8 mouse cellular contexts compared by ENCODE assay signal in genomic region chr10:80674851-80675404, GRCm38 (mm10). TPM values are rescaled to one million over a fixed set of nuclear protein-coding genes. Genes with fewer than 3 reads are reported as not detected.
DNase-seq lines count a peak whose midpoint lies in the region; ATAC-seq and TF ChIP-seq lines count a peak whose summit lies in the region.

No protein-coding gene starts in this region.

- no peak for TF ChIP-seq CTCF in cerebellum, adult 2 months (IDR thresholded peaks at IDR 0.05; ENCODE audit: borderline replicate concordance, insufficient read depth, low read depth, low read length)
- no peak for TF ChIP-seq CTCF in testis, adult 2 months (IDR thresholded peaks at IDR 0.05; ENCODE audit: control insufficient read depth, insufficient read depth, insufficient replicate concordance, low read depth, low read length)

- no peak for TF ChIP-seq POLR2A in cerebellum, adult 2 months (IDR thresholded peaks at IDR 0.05; ENCODE audit: borderline replicate concordance, insufficient read depth, low read length)
- TF ChIP-seq POLR2A in testis, adult 2 months (IDR thresholded peaks at IDR 0.05; ENCODE audit: control insufficient read depth, low read depth, low read length), result no peak

- DNase-seq in cerebellum, adult 2 months, result no peak
- no peak for DNase-seq in cerebellum, postnatal 4 days (ENCODE audit: low spot score in 2 of 2)
- no peak for DNase-seq in testis, postnatal 14 days (ENCODE audit: low spot score)
- DNase-seq in spleen, adult 18-20 months, result no peak
- DNase-seq in testis, postnatal 10 days (ENCODE audit: low spot score), result no peak

- H3K27me3 ChIP-seq in cerebellum, adult 2 months (ENCODE audit: control insufficient read depth, insufficient read depth, low read length), result no peaks in the 10 kb centered on the region
- no peaks in the 10 kb centered on the region for H3K27me3 ChIP-seq in testis, adult 2 months (ENCODE audit: control insufficient read depth, insufficient read depth, low read length)
- H3K27me3 ChIP-seq in limb, embryonic 12.5 days, result no peaks in the 10 kb centered on the region
- no peaks in the 10 kb centered on the region for H3K27me3 ChIP-seq in stomach, embryonic 15.5 days (replicated peaks)

- H3K4me3 ChIP-seq in cerebellum, adult 2 months (replicated peaks; ENCODE audit: insufficient read depth, low read depth, low read length), result peak overlapping the region; percentile 80
- peak overlapping the region; percentile 97 for H3K4me3 ChIP-seq in testis, adult 2 months (ENCODE audit: control insufficient read depth, low read depth, low read length)
- H3K4me3 ChIP-seq in limb, embryonic 12.5 days (replicated peaks), result peak overlapping the region; percentile 98
- peak overlapping the region; percentile 77 for H3K4me3 ChIP-seq in stomach, embryonic 15.5 days (replicated peaks)

- peak overlapping the region; percentile 87 for H3K4me2 ChIP-seq in limb, embryonic 12.5 days
- peak overlapping the region; percentile 84 for H3K4me2 ChIP-seq in stomach, embryonic 15.5 days

- H3K36me3 ChIP-seq in testis, adult 2 months (ENCODE audit: control insufficient read depth, insufficient read depth, low read length), result no peaks in the 10 kb centered on the region; the same call in none of the 2 replicates
- peaks cover 43% of the 10 kb centered on the region for H3K36me3 ChIP-seq in limb, embryonic 12.5 days
- peaks cover 16% of the 10 kb centered on the region for H3K36me3 ChIP-seq in stomach, embryonic 15.5 days

- peak overlapping the region; percentile 60 for H3K27ac ChIP-seq in cerebellum, adult 2 months (ENCODE audit: insufficient read depth, low read length)
- H3K27ac ChIP-seq in testis, adult 2 months (ENCODE audit: control insufficient read depth, insufficient read depth, low read depth, low read length), result no peak overlapping the region; the same call in 1 of the 2 replicates
- H3K27ac ChIP-seq in limb, embryonic 12.5 days, result peak overlapping the region; percentile 86
- peak overlapping the region; percentile 79 for H3K27ac ChIP-seq in stomach, embryonic 15.5 days

- peak overlapping the region; percentile 97 for H3K9ac ChIP-seq in limb, embryonic 12.5 days (replicated peaks)
- H3K9ac ChIP-seq in stomach, embryonic 15.5 days, result peak overlapping the region; percentile 82

- no peak for ATAC-seq in limb, embryonic 12.5 days (ENCODE audit: insufficient number of reproducible peaks, insufficient read depth, low FRiP score, low TSS enrichment, low read depth)
- ATAC-seq in stomach, embryonic 15.5 days (ENCODE audit: insufficient read depth, low FRiP score, low read depth), result no peak

- peaks cover 73% of the 10 kb centered on the region for H3K4me1 ChIP-seq in cerebellum, adult 2 months (ENCODE audit: control insufficient read depth, insufficient read depth, low read length)
- peaks cover 31% of the 10 kb centered on the region for H3K4me1 ChIP-seq in testis, adult 2 months (ENCODE audit: control insufficient read depth, insufficient read depth, low read length)
- peaks cover 60% of the 10 kb centered on the region for H3K4me1 ChIP-seq in limb, embryonic 12.5 days (replicated peaks)
- H3K4me1 ChIP-seq in stomach, embryonic 15.5 days, result peaks cover 63% of the 10 kb centered on the region

- WGBS in cerebellum, adult 2 months, result 3% methylated on average over 6 of the region's 6 CpGs
- WGBS in limb, embryonic 12.5 days, result 23% methylated on average over 6 of the region's 6 CpGs
- 7% methylated on average over 6 of the region's 6 CpGs for WGBS in stomach, embryonic 15.5 days

- H3K9me3 ChIP-seq in limb, embryonic 12.5 days, result no peaks in the 10 kb centered on the region
- no peaks in the 10 kb centered on the region for H3K9me3 ChIP-seq in stomach, embryonic 15.5 days

RNA-seq across cellular contexts. Expression of gene Mknk2, which starts 3.0 kb away (rescaled TPM):
- polyA plus RNA-seq in cerebellum, adult 2 months (2012; rRNA removed), result 59.3 and 64.4 TPM in 2 replicates
- polyA plus RNA-seq in testis, adult 2 months (2012; rRNA removed), result 53.5 and 60.4 TPM in 2 replicates
- polyA plus RNA-seq in limb, embryonic 12.5 days (2016; fragmentation: Nextera tagmentation; extraction: Ambion mirVana), result 122 and 124 TPM in 2 replicates
- 83.9 and 86.3 TPM in 2 replicates for polyA plus RNA-seq in stomach, embryonic 15.5 days (2015; fragmentation: Nextera tagmentation; extraction: Ambion mirVana)

RNA-seq across cellular contexts. Expression of gene Btbd2, which starts 18.1 kb away (rescaled TPM):
- polyA plus RNA-seq in cerebellum, adult 2 months (2012; rRNA removed), result 106 and 108 TPM in 2 replicates
- 18.9 and 20.5 TPM in 2 replicates for polyA plus RNA-seq in testis, adult 2 months (2012; rRNA removed)
- 95.8 and 102 TPM in 2 replicates for polyA plus RNA-seq in limb, embryonic 12.5 days (2016; fragmentation: Nextera tagmentation; extraction: Ambion mirVana)
- polyA plus RNA-seq in stomach, embryonic 15.5 days (2015; fragmentation: Nextera tagmentation; extraction: Ambion mirVana), result 70.1 and 72.2 TPM in 2 replicates

RNA-seq across cellular contexts. Expression of gene Mob3a, which starts 26.8 kb away (rescaled TPM):
- 12.6 and 14.2 TPM in 2 replicates for polyA plus RNA-seq in cerebellum, adult 2 months (2012; rRNA removed)
- 11.1 and 12.5 TPM in 2 replicates for polyA plus RNA-seq in testis, adult 2 months (2012; rRNA removed)
- polyA plus RNA-seq in limb, embryonic 12.5 days (2016; fragmentation: Nextera tagmentation; extraction: Ambion mirVana), result 51.1 and 51.7 TPM in 2 replicates
- polyA plus RNA-seq in stomach, embryonic 15.5 days (2015; fragmentation: Nextera tagmentation; extraction: Ambion mirVana), result 46.2 and 47.5 TPM in 2 replicates

RNA-seq across cellular contexts. Expression of gene Izumo4, which starts 27.1 kb away (rescaled TPM):
- 112 and 117 TPM in 2 replicates for polyA plus RNA-seq in cerebellum, adult 2 months (2012; rRNA removed)
- polyA plus RNA-seq in testis, adult 2 months (2012; rRNA removed), result 339 and 385 TPM in 2 replicates
- 12.5 and 16.5 TPM in 2 replicates for polyA plus RNA-seq in limb, embryonic 12.5 days (2016; fragmentation: Nextera tagmentation; extraction: Ambion mirVana)
- 27.1 and 32.0 TPM in 2 replicates for polyA plus RNA-seq in stomach, embryonic 15.5 days (2015; fragmentation: Nextera tagmentation; extraction: Ambion mirVana)

RNA-seq across cellular contexts. Expression of gene Csnk1g2, which starts 52.3 kb away (rescaled TPM):
- 208 and 218 TPM in 2 replicates for polyA plus RNA-seq in cerebellum, adult 2 months (2012; rRNA removed)
- polyA plus RNA-seq in testis, adult 2 months (2012; rRNA removed), result 1,079 and 1,184 TPM in 2 replicates
- polyA plus RNA-seq in limb, embryonic 12.5 days (2016; fragmentation: Nextera tagmentation; extraction: Ambion mirVana), result 239 and 260 TPM in 2 replicates
- polyA plus RNA-seq in stomach, embryonic 15.5 days (2015; fragmentation: Nextera tagmentation; extraction: Ambion mirVana), result 134 and 148 TPM in 2 replicates
